Mouse (Mus musculus): ENCODE results near the gene Krr1.

The Krr1 gene

DNA sequence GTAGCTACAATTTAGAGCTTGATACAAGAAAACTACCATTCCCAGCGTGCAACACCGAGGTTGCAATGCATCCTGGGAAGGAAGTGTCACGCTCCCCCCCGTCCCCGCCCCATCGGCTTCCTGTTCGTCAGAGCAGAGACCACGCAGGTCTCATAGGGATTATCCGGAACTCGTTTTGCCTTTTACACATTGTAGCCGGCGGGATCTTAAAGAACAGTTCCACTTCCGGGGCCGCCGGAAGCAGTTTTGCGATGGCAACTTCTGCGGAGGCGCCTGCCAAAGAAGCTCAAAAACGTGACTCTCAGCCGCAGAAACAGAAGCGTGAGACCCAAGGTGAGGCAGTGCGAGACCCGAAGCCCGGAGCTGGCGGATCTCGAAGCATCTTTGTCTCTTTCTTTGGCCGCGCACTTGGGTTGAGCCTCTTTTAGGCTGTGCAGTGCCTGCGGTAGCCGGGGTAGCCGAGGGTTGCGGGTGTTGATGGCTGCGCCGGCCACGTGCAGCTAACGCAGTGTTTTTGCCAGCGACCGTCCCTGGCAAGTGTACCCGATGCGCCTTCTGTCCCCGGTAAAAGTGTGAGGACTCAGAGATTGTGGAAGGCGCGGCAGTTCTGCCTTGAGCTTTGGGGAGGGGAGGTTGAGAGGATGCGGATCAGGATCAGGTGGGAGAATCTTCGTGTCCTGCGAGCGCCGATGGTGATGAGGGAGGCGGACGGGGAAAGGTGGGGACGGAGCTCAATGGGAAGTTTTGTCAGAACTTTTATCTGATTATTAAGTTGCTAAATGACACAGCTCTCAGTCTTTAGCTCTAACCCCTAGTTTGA lies at the start of gene Krr1:
Krr1 (plus strand) TSS at position 123 of the 820 bp plus-strand sequence.
- DNase-seq (ENCODE audit: low spot score): peak; percentile 99

DNA sequence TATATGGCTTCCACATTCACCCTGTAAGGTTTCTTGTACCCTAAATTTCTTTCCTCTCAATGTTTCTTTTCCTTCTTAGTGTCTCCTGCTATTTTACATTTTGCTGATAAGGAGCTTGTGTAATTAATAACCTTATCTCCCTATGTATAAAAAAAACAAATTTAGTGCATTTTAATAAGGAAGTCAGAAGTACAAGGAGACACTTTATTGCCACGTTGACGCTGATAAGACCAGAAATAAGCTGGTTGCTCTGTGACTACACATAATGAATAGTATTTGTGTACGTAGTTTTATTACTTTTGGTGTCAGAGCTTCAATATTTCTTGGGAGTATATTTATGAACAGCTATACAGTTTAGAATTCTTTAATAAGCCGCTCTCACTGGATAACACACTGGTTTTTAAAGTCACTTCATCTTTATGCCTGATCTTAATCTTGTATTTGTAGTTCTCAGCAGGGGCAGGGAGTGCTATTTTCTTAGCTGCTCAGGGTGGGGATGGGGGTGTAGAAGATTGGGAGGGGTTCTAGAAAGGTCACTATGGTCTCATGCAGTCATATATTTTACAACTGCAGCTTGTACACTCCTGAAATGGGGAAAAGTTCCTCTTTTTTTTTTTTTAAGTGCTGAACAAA lies 48.8 kb upstream of the Krr1 start:
- DNase-seq (ENCODE audit: low spot score): no peak

DNA sequence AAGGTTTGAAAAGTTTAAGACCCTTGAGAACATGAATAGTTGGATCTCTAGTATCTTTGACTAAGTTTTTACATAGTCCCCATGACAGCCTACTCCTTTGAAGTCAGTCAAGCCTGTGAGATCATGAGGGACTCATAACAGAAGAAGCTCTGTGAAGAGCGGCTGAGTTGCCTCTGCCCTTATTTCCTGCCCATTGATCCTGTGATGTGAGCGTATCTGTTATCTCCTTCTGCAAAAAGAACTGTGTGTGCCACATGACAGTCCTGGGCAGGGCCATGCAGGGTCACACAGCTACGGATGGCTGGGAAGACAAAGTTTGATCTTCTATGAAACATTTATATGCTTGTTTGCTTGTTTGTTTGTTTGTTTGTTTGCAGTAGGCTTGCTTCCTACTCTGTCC lies 48.3 kb upstream of the Krr1 start:
- no peak for DNase-seq (ENCODE audit: low spot score)

DNA sequence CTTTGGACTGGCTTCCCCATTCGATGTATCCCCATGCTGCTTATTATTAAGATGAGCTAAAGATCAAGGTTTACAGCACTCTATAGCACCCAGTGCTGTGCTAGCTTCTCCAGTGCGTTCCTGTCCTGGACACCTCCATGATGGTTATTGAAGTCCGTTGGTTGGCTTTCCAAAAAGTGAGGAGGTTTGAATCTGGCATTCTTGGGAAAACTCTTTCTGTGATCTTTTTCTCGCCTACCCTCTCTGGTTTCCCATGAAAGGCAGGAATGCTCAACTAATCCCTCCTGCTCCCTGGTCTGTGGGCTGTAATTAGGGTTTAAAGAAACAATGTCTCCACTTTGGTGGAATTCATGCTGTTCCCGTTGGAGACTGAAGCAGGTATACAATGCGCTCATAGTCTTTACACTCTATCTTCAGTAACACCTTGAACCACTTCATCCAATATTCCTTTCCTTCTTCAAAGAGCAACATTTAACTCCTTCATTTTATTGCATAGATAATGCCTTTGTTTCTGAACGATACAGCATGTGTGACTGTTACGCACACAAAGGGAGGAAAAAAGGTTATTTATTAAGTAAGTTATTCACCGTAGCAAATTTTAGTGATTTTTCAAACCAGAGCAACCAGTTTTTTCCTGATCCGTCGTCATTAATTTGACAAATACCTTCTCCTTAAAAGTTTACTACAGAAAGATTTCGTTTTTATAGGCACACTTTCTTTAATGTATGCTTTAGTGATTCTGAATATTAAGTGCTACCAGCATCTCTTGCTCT lies 47.6 kb upstream of the Krr1 start:
- DNase-seq (ENCODE audit: low spot score): no peak

DNA sequence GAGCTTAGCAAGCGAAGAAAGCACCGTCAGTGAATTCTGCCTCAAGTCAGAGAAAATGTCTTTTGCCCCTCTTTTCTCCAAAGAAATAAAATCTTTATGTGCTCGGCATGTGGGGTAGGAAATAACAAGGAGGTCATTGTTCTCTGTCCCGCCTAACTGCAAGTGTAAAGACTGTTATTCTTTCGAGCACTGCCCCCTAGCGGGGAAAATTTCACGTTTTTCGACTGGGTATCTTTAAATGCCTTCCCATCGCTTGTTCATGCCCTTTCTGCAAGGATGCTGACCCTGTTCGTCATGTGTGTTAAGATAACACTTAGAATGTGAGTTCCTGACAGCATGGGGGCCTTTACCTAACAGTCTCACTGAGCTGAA lies 47.0 kb upstream of the Krr1 start:
- DNase-seq (ENCODE audit: low spot score): peak; percentile 94

DNA sequence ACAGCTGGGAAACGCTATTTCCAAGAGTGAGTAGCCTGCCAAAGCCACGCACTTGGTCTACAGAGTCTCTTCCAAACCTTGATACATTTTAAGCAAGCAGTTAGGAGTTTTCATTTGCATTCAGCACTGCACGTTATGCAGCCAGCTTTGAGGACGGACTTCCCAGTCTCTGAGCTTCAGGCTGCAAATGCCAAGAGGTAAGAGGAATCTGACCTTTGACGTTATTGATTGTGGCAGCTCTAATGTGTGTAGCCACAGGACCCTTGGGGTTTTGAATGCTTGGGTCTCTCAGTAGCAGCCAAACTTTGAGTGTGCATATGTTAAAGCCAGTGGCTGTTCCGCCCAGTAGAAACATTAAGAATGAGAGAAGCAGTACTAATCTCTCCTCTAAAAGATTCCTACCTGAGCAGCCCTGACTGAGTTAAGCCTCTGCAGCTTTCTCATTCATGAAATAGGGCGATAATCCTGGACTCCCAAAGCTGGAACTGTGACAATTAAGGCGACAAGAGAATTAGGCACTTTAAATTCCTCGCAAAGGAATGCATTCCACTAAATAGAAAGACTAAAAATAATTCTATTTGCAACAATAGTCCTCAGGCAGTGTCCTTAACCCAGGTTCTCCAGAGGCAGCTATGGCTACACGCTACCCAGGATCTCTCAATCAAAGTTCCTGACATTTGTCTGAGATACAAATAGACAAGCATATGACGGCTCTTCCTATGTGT lies 39.7 kb upstream of the Krr1 start:
- DNase-seq (ENCODE audit: low spot score): no peak

DNA sequence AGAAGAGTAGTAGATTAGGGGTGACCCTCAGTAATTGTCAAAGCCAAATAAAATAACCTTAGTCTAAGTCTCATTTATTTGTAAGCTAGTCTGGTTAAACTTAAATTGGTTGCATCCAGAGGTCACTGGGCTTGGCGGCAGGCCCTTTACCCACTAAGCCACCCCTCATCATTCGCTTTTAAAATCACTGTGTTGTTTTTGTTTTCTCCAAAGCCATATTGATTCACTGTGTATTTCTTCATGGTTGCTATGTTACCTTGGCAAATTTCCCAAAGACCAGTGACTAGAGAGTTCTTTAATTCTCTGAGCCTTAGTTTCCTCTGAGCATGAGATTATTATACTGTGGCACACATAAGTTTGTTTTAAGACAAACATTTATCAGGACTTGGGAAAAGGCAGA lies 37.3 kb upstream of the Krr1 start:
- DNase-seq (ENCODE audit: low spot score): peak; percentile 74

DNA sequence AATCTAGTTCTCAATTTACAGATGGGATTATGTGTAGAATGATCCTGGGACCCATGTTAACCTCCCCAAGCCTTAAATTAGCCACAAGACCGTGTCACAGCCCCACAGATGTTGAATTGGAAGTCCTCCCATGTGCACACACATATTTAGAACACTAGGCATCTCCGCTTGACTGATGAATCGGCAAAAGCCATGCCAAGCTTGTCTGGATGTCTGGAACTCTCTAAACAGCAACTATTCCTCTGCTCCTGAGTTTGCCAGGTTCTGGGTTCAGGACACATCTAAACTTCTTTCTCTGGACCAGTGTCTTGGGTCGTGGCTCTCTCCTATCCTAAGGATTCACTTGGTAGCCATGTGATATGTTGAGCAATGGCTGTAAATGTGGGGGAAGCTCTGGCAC lies 36.4 kb upstream of the Krr1 start:
- no peak for DNase-seq (ENCODE audit: low spot score)

DNA sequence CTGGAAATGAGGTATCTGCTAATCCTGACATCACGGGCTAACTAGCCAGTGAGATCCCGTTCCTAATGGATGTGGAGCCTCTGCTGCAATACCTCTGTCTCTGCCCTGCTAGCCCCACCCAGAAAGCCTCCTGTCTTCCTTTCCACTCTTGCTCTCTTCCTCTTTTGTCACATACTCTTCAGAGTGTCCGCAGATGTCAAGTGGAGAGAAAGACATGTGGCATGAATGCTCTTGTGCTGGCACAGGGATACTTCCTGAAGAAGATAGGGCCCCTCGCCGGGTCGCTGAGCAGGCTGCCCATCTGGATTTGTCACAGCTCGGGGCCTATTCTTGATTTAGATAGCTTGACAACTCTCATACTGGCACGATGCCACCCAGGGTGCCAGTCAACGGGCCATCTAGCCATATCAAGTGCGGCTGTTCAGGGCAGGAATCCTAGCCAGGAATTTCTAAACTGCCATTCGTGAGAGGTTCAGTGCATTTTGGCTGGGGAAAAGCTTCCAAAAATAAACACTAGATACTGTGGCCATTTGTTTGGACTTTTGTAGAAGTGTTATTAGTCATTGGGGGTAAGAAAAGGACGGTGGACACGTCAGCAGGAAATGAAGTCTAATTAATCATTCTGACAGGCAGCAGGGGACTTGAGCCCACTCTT lies 35.8 kb upstream of the Krr1 start:
- DNase-seq (ENCODE audit: low spot score): peak; percentile 68

DNA sequence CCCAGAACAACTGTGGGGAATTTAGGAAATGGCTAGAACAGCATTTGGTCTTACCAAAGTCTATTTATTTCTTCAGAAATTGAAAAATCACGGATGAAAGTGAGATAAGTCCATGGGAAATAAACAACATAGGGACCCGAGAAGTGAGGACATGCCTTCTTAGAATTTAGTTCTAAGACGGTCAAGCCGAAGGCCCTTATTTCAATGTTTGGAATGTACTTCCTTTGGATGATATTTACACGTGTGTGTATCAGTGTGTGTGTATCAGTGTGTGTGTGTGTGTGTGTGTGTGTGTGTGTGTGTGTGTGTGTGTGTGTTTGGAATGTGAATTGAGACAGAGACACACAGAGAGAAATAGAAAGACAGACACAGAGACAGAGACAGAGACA lies 35.3 kb upstream of the Krr1 start:
- no peak for DNase-seq (ENCODE audit: low spot score)

DNA sequence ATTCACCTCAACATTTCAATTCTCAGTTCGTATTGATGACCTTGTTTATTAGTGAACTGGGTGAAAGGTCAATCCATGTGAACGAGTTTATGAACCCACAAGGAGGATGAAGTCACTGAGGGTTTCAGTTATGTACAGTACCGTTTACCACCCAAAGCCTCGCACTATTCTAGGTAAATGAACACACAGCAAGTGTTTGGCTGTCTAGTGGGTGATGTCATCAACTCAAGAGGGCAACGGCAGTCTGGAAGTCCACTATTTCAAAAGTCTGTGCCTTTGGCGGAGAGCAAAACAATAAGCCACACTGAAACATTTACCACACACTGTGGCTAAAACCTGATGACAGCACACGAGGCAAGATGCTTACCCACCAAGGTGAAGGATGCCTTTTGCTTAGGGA lies 29.4 kb upstream of the Krr1 start:
- no peak for DNase-seq (ENCODE audit: low spot score)

DNA sequence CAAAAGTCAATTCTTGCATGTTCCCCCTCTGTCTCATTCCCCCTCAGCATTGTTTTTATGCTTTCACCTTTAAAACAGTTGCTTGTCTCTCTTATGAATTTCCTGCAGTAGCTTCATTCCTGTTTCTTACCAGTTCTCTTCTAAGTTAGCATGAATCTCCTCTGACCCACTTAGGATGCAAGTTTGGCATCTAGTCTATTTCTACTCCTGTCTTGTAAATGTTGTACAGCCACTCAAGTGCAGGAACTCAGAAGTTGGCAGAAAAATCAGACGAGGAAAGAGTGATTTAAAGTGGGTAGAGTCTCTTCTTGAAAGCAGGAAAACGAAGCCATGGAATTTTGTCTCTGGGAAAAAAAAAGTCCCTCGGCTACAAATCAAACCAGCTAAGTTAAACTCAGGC lies 26.9 kb upstream of the Krr1 start:
- DNase-seq (ENCODE audit: low spot score): no peak

DNA sequence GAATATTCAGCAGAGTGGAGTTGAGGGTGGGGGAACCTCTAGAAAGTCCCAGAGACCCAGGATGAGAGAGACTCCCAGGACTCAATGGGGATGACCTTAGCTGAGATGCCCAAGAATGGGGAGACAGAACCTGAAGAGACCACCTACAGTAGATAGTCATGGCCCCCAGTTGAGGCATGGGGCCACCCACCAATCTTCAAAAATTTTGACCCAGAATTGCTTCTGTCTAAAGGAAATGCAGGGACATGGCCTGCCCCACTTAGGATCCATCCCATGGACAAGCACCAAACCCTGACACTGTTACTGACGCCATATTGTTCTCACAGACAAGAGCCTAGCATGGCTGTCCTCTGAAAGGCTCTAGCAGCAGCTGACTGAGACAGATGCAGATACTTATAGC lies 24.4 kb upstream of the Krr1 start:
- no peak for DNase-seq (ENCODE audit: low spot score)

DNA sequence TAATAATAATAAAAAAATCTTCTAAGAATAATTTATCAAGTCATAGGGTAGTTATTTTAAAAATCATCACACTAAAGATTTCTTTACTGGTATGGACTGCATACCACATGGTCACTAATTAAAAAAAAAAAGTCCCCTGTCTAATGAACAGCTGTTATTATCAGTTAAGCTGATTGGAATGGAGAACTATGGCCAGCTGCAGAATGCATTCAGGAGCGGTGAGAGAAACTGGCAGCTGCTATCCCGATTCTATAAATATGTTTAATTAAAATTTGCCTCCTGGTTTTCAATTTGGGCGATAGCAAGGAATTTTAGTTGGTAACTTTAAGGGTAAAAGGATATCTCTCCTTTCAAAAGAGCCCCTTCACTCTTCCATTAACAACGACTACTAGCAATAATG lies 23.5 kb upstream of the Krr1 start:
- DNase-seq (ENCODE audit: low spot score): no peak

DNA sequence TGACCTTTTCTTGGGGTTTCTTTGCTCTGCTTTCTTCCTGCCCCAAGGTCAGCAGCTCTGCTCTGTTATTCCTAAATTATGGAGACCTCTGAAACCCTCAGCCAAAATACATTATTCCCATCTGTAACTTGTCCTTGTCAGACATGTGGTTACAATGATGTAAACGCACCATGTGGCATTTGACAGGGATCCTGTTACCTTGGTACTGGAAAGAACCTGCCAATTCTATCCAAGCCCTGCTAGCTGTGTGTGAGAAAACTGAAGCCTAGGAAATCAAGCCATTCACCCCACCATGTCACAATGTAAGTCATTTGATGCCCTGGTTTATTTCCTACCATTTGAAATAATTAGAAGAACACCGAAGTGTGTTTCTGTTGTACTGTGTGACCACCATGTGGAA lies 16.6 kb upstream of the Krr1 start:
- no peak for DNase-seq (ENCODE audit: low spot score)

DNA sequence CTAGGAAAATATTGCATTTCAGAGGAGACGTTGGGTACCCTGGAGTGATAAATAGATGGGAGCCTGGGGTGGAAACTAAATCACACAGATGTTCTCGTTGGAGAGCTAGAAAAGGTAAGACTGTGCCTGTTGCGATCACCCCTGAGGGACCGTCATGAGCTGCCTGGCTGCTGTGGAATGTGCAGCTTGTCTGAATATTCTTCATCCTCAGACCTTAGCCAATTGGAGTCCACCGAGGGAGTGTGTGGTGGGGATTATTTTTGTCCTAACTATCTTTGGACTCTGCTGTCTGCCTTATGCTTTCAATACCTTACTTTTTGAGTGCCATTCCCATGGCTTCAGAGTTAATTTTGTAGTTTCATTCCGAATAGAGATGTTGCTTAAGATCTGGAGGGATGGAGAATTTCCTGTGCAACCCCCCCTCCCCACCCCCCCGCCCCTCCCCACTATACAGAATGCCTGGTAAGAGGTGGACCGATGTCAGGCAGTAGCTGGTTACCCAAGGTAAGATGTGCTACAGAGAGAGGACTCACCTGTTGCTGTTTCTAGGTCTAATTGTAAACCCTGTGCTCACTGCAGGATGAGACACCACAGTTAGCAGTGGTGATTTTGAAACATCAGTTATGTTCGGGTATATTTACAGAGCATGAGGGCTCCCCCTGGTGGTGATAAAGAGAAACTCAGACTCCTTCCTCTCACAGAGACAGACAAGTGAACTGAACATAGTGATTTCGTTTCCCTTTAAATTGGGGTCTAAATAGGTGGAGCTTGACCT lies 15.0 kb upstream of the Krr1 start:
- DNase-seq (ENCODE audit: low spot score): peak; percentile 91

DNA sequence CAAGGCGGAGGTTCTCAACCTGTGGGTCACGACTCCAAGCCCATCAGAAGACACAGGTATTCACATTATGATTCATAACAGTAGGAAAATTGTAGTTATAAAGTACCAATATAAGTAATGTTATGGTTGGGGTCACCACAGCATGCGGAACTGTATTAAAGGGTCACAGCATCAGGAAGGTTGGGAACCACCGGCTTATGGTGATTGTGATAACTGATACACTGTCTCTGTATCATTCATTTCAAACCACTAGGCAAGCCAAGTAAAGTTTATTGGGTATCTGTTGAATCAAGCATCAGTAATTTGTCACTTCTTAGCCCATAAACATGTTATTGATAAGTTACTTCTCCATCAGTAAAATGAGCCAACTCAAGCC lies 14.4 kb upstream of the Krr1 start:
- no peak for DNase-seq (ENCODE audit: low spot score)

DNA sequence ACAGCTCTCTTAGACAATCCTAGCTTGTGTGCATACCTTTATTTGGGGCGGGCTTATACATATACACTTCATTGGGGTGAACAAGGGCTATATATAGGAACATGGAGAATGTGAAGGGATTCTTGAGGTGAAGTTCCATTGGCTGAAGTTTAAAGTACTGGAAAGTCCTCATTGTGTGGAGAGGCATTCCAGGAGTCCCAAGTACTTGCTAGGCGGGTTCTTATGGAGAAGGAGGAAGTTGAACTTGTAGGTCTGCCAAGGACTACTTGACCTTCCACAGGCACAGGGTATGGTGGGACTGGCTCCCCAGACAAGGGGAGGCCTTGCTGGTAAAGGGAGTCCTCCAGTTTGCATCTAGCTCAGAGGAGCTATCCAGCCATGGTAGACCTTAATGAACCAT lies 13.1 kb upstream of the Krr1 start:
- DNase-seq (ENCODE audit: low spot score): no peak

DNA sequence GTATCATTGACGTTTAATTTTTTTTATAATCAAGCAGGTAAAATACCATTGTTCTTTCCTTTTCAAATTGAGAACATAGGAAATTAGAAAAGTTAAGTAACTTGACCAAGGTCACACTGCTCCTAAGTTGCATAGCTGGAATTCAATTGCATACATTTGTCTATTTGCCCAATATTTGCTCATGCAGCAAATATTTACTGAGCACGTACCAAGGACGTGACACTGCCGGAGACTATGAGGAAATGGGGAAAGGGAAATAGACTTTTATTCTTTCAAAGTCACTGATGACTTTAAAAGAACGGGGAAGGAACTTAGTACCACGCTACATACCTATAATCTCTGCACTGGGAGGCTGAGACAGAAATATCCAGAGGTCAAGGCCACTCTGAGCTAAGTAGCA lies 12.0 kb upstream of the Krr1 start:
- DNase-seq (ENCODE audit: low spot score): no peak

DNA sequence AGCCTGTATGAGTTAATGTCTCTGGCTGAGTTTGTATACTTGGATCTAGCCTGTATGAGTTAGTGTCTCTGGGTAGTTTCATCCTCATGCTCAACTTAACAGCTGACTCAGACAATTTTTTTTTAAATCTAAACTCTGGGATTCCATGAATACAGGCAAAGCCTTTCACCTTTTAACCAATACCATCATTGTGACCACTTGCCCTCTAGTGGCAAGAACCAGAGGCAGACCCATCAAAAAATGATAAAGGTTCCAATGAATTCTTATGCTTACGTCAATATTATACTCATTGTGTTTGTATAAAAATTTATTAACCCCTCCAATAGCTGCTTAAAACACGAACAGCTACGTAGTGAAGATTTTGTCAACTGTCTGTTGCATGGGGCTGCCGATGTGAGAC lies 6.1 kb upstream of the Krr1 start:
- peak; percentile 36 for DNase-seq (ENCODE audit: low spot score)

DNA sequence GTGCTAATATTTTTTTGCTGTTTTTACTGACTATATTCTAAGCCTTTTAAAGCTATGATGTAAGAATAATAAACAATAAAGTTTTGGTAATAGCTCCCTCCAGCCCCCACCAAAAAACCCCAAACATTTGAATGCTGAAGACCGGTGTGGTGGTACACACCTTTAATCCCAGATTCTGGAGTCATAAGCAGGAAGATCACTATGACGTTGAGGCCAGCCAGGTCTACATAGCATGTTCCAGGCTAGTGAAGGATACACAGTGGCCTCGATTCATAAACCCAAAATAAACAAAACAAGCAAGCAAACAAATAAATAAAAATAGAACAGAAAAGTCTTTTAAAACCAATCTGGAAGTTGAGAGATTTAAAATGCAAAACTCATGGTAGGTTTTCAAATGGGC lies 535 bp upstream of the Krr1 start:
- DNase-seq (ENCODE audit: low spot score): no peak
